Comparison of ENCODE assay signal across 17 mouse cellular contexts in the genomic region with DNA sequence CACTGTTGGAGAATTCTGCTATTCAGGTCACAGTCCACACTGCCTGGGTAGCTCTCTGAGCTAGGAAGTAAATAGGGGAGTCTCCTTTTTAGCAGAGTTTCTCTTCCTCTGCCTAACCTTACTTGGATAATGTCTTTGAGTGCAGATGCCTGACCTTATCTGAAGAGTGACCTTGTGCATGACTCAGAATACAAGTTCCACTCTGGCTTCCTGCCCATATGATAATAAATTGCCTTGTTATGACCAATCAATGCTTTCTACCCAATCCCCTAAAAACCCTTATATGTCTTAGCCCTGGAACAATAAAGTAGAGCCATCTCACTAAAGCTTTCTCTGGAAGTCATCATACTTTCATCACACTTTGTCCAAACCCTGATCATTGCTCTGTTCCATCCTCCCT.
"Had no signal": no experiment of that assay in that cellular context is flagged by ENCODE, and none has a peak within 500 bp of the region (broad histone marks: within the 10 kb centered on the region; RNA-seq: fewer than 3 reads in every experiment).

No protein-coding gene starts in this region.

- H3K36me3 ChIP-seq: lung, embryonic 15.5 days; midbrain, embryonic 13.5 days; midbrain, embryonic 15.5 days; neural tube, embryonic 12.5 days; stomach, embryonic 15.5 days had no signal

- DNase-seq: lung, adult 2 months; lung, postnatal 14 days; lung, postnatal 36 days; right cerebral cortex, postnatal 14 days; thymus, adult 2 months; thymus, postnatal 25 days; thymus, postnatal 4 days had no signal

- H3K9me3 ChIP-seq: lung, embryonic 15.5 days; megakaryocyte, embryonic 14.5 days; midbrain, embryonic 13.5 days; midbrain, embryonic 15.5 days; neural tube, embryonic 12.5 days; stomach, embryonic 15.5 days had no signal

- ATAC-seq: lung, postnatal 0 days; midbrain, embryonic 13.5 days; midbrain, embryonic 15.5 days had no signal

- H3K4me2 ChIP-seq: lung, embryonic 15.5 days; midbrain, embryonic 11.5 days; midbrain, embryonic 13.5 days; midbrain, embryonic 15.5 days; neural tube, embryonic 12.5 days; stomach, embryonic 15.5 days had no signal

- H3K27ac ChIP-seq: lung, embryonic 15.5 days; macrophage; midbrain, embryonic 13.5 days; midbrain, embryonic 15.5 days; neural tube, embryonic 12.5 days; stomach, embryonic 15.5 days; stomach, postnatal 0 days had no signal

- H3K4me3 ChIP-seq: lung, embryonic 15.5 days; megakaryocyte, embryonic 14.5 days; midbrain, embryonic 13.5 days; midbrain, embryonic 15.5 days; neural tube, embryonic 12.5 days; stomach, embryonic 15.5 days had no signal

- H3K27me3 ChIP-seq: lung, embryonic 15.5 days; megakaryocyte, embryonic 14.5 days; midbrain, embryonic 13.5 days; midbrain, embryonic 15.5 days; neural tube, embryonic 12.5 days; stomach, embryonic 15.5 days had no signal

- H3K4me1 ChIP-seq: lung, embryonic 15.5 days; megakaryocyte, embryonic 14.5 days; midbrain, embryonic 13.5 days; midbrain, embryonic 15.5 days; neural tube, embryonic 12.5 days; stomach, embryonic 15.5 days had no signal

- H3K9ac ChIP-seq: lung, embryonic 15.5 days; midbrain, embryonic 13.5 days; midbrain, embryonic 15.5 days; neural tube, embryonic 12.5 days; stomach, embryonic 15.5 days had no signal
